Mouse (Mus musculus) colon, adult 2 months (tissue): Measurements from ENCODE around the gene Trem3. TPM values are rescaled to one million over a fixed set of nuclear protein-coding genes. Genes with fewer than 3 reads are reported as not detected.

Source experiments
- polyA plus RNA-seq: library from polyadenylated mRNA; depleted of rRNA; stranded (reverse); fragments of >200 nt; gene quantifications from 2 replicates; pipeline ENCODE4 v1.2.3, GENCODE M21; 2012; rRNA removed

The Trem3 gene
- not detected in 2 replicates for polyA plus RNA-seq

DNA sequence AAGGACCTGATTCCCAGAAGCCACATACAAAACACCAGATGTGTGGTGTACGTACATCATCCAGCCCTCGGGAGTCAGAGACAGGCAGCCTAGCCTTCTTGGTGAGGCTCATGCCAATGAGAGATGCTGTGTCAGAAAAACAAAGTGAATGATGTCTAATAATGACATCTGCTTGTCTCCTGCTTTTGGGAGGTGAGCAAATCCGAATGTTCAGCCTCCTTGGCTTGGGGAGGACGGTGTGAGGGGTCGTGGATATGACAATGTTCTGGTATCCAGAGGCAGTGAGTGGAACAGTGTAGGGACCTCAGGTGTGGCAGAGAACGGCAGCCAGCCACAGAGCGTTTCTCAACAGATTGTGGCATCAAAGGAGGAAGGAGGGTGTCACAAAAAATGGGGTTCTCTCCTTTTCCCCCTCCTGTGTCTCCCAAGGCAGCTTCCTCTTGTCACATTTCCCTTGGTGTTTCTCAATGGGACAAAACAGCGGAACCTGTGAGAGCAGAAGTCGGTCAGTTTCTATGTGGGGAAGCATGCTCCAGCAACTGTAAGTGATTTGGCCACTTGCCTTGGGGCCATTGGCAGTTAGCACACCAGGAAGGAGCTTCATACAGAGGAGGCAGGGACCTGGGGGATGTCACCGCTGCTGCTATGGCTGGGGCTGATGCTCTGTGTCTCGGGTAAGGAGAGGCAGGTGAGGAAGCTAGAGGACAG is at the start of gene Trem3:
Gene Trem3, plus strand, starts transcription at position 557 of the 708 bp plus-strand sequence.

GRCm38 (mm10) chr17:48232518-48232917 is 15.1 kb upstream of the Trem3 start, which contains the start of gene Trem1:
TSS of gene Trem1 (plus strand) at chr17:48232768.

DNA sequence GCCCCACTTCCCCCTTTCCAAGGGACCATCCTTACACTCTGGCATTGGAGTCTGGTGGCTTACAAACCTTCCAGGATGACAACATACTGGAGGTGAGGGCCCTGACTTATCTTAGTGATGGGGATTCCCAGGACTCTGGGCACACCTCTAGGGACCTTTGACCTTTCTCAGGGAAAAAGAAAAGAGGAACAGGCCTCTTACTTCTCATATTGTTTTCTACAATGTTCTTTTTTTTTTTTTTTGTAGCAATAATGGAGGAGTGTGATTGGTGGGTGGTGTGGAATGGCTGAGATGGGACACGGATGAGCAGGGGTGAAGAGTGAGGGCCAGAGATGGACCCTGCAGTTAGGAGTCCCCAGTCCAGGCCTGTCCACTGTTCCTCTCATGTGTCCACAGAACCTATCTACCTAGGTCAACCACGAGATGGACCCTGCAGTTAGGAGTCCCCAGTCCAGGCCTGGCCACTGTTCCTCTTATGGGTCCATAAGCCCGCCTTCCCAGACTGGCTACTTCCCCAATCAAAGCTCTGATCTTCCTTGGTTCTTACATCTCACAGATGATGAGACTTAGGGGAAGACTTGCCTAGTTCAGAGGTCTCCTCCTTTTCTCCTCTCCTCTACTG is 16.3 kb downstream of the Trem3 start, which contains the start of gene Treml4:
Gene Treml4, plus strand, starts transcription at position 555 of the 622 bp plus-strand sequence.

DNA sequence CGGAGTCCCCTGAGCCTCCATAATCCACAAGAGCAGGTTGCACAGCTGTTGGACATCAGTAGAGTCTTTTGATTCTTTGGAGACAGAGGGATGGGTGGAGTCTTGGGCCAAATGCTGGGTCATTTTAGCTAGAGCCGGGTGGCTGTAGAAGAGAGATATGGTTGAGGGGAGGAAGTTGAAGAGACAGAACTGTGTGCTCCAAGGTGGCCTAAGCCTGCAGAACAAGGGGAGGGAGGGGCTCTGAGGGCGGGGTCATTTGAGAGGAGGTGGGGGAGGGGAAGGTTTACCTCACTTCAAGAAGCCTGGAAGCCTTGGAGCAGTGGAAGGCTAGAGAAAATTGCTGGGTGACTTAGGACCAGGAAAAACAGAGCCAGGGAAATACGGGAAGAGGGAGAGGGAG is 51.6 kb downstream of the Trem3 start, which contains the start of gene Treml2:
Gene Treml2, plus strand, starts transcription at position 296 of the 400 bp plus-strand sequence.

Other genes with a start within 250 kb of the Trem3 start
- not detected in 2 replicates for gene 1700122O11Rik, start 209.5 kb upstream of the Trem3 start, polyA plus RNA-seq
- not detected in 2 replicates for gene 1700067P10Rik, start 158.5 kb upstream of the Trem3 start, polyA plus RNA-seq
- gene 9830107B12Rik, start 101.5 kb upstream of the Trem3 start, polyA plus RNA-seq: 0.14 TPM in 1 of 2 replicates, not detected in the other
- 0.52 and 0.69 TPM in 2 replicates for gene A530064D06Rik, start 80.5 kb upstream of the Trem3 start, polyA plus RNA-seq
- gene Trem1, start 15.0 kb upstream of the Trem3 start, polyA plus RNA-seq: 0.05 and 0.07 TPM in 2 replicates
- gene Treml4, start 16.5 kb downstream of the Trem3 start, polyA plus RNA-seq: 0.20 and 1.3 TPM in 2 replicates
- gene Treml2, start 51.7 kb downstream of the Trem3 start, polyA plus RNA-seq: 1.2 and 1.5 TPM in 2 replicates
- gene B430306N03Rik, start 68.4 kb downstream of the Trem3 start, polyA plus RNA-seq: 0.17 and 0.45 TPM in 2 replicates
- gene Trem2, start 98.6 kb downstream of the Trem3 start, polyA plus RNA-seq: 5.6 and 6.1 TPM in 2 replicates
- 0.19 TPM in 1 of 2 replicates, not detected in the other for gene Treml1, start 112.1 kb downstream of the Trem3 start, polyA plus RNA-seq
- 51.0 and 57.7 TPM in 2 replicates for gene Nfya, start 162.1 kb downstream of the Trem3 start, polyA plus RNA-seq
- 4.6 and 6.7 TPM in 2 replicates for gene Oard1, start 162.2 kb downstream of the Trem3 start, polyA plus RNA-seq
- gene Apobec2, start 185.2 kb downstream of the Trem3 start, polyA plus RNA-seq: 1.8 and 2.2 TPM in 2 replicates
- gene Tspo2, start 203.7 kb downstream of the Trem3 start, polyA plus RNA-seq: 3.6 and 4.8 TPM in 2 replicates
- 13.5 and 15.4 TPM in 2 replicates for gene Unc5cl, start 207.1 kb downstream of the Trem3 start, polyA plus RNA-seq